Comparison of ENCODE assay signal across 9 mouse cellular contexts in the genomic region with DNA sequence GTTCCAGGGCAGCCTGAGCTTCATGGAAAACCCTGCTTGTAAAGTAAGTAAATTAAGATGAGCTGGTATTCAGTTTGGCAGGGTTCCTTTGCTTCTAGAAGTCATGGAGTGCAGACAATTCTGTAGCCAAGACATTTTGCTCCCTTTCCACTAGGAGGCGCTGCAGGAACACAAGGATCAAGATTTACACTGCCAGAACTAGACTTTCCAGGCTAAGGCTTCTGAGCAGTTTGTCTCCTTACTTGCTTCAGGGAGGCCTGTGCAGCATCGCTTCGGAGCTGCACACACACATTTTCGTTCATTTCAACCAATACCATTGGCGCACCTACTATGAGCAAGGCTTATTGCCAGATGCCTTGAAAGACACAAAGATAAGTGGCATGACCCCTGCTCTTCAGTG.
A peak's percentile ranks its signal among the peaks of the same experiment; 100 is the strongest.
DNase-seq lines count a peak whose midpoint lies in the region; ATAC-seq and TF ChIP-seq lines count a peak whose summit lies in the region.
"Had no signal": no experiment of that assay in that cellular context is flagged by ENCODE, and none has a peak within 500 bp of the region (broad histone marks: within the 10 kb centered on the region; RNA-seq: fewer than 3 reads in every experiment).

No protein-coding gene starts in this region.

- TF ChIP-seq POLR2A in ES-Bruce4 (IDR thresholded peaks at IDR 0.05; ENCODE audit: insufficient read depth, low read length) = no peak

- no peak overlapping the region for H3K27ac ChIP-seq in ES-Bruce4 (ENCODE audit: insufficient read depth, low read length)
- H3K27ac ChIP-seq: hindbrain, embryonic 15.5 days had no signal

- H3K27me3 ChIP-seq in ES-Bruce4 (ENCODE audit: control insufficient read depth, insufficient read depth, low read length, poor library complexity, severe bottlenecking) = no peaks in the 10 kb centered on the region
- no peaks in the 10 kb centered on the region for H3K27me3 ChIP-seq in splenic B cell, adult 2 months (ENCODE audit: control insufficient read depth, insufficient read depth, low read length, poor library complexity, severe bottlenecking)
- H3K27me3 ChIP-seq: hindbrain, embryonic 15.5 days had no signal

- DNase-seq in CD4-positive, CD25-positive, alpha-beta regulatory T cell, adult 2 months (ENCODE audit: low read depth, low spot score) = peak; percentile 43
- DNase-seq in cerebellum, adult 11-12 months = peak; percentile 41
- peak; percentile 9 to 12 for DNase-seq in layer of hippocampus, adult 8-10 months (ENCODE audit: low spot score in 2 of 2)
- peak; percentile 12 for DNase-seq in splenic B cell, adult 2 months (ENCODE audit: low read depth, low spot score)

- ATAC-seq in CD4-positive, CD25-positive, alpha-beta regulatory T cell, adult 4 months = no peak
- ATAC-seq in frontal cortex, adult (ENCODE audit: low TSS enrichment) = peak; percentile 89
- ATAC-seq in megakaryocyte progenitor cell, adult 5-6 weeks (replicated peaks; ENCODE audit: poor library complexity) = peak; percentile 82

- H3K9me3 ChIP-seq in ES-Bruce4 (replicated peaks; ENCODE audit: control insufficient read depth, insufficient read depth, low read length, poor library complexity, severe bottlenecking) = no peaks in the 10 kb centered on the region
- H3K9me3 ChIP-seq: hindbrain, embryonic 15.5 days had no signal

- H3K36me3 ChIP-seq in ES-Bruce4 (ENCODE audit: control insufficient read depth, insufficient read depth, low read length, poor library complexity, severe bottlenecking) = no peaks in the 10 kb centered on the region
- H3K36me3 ChIP-seq in splenic B cell, adult 2 months (ENCODE audit: control insufficient read depth, insufficient read depth, low read length, poor library complexity, severe bottlenecking) = no peaks in the 10 kb centered on the region
- H3K36me3 ChIP-seq: hindbrain, embryonic 15.5 days had no signal

- TF ChIP-seq EP300 in ES-Bruce4 (IDR thresholded peaks at IDR 0.05; ENCODE audit: insufficient read depth, low read depth, low read length) = no peak

- peak; percentile 4 for TF ChIP-seq CTCF in ES-Bruce4 (IDR thresholded peaks at IDR 0.05; ENCODE audit: low read depth, low read length)

- H3K4me3 ChIP-seq in ES-Bruce4 (ENCODE audit: low read depth, low read length) = no peak overlapping the region
- H3K4me3 ChIP-seq: hindbrain, embryonic 15.5 days had no signal

- no peak overlapping the region for H3K9ac ChIP-seq in ES-Bruce4 (ENCODE audit: low read depth, poor library complexity, severe bottlenecking)
- H3K9ac ChIP-seq: hindbrain, embryonic 15.5 days had no signal

- H3K4me1 ChIP-seq in ES-Bruce4 (ENCODE audit: control insufficient read depth, insufficient read depth, low read length) = no peaks in the 10 kb centered on the region
- H3K4me1 ChIP-seq: hindbrain, embryonic 15.5 days had no signal
